Mouse (Mus musculus) heart, adult 2 months (tissue): ENCODE results near the gene Arrdc5.

Source experiments
- CTCF ChIP-seq: fragments of 200-600 bp; IDR thresholded peaks from 2 replicates; pipeline ENCODE4 v1.8.1; 2022; ENCODE audit warnings: antibody characterized with exemption, mild to moderate bottlenecking, moderate library complexity
- POLR2A ChIP-seq: fragments of 200-500 bp; IDR thresholded peaks from 2 replicates; pipeline ENCODE4 v1.6.1; 2011; ENCODE audit warnings: mild to moderate bottlenecking, low read depth, low read length, control low read depth; ENCODE audit not compliant: insufficient read depth

- TF ChIP-seq CTCF: no peak
- no peak for TF ChIP-seq POLR2A
These were observed 24.1 kb downstream of the Arrdc5 start for GRCm38 (mm10) chr17:56275842-56276480.
